Mouse (Mus musculus) right cerebral cortex, adult 18-20 months (tissue): ENCODE measurements at regions not wholly inside any gene's neighbourhood (a gene's known extent, or its start where the extent isn't known, plus 50 kb on each side); places are given as distances from the start of the nearest gene placed in this dataset.
"Not testable (repeated sequence)": the region's sequence is repeated elsewhere in the genome, so short reads cannot be mapped to it uniquely, and the experiment has no call there.

Experiments used
- DNase-seq: peaks from one replicate; pipeline ENCODE4 v3.0.0; 2022; ENCODE audit warnings: mixed read lengths

DNA sequence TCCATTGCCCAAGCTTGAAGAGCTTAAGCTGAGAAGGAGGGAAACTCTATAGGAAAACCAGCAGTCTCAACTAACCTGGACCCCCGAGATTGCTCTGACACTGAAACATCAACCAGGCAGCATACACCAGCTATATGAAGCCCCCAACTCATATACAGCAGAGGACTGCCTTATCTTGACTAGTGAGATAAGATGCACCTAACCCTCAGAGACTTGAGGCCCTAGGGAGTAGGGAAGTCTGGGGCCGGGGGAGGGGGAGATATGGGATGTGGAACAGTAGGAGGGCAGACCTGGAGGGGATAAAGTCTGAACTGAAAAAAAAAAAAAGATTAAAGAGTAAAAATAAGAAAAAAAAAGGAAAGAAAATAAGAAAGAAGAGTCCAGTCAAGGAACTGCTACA lies 540.5 kb upstream of the Pkdcc start:
- no peak for DNase-seq

DNA sequence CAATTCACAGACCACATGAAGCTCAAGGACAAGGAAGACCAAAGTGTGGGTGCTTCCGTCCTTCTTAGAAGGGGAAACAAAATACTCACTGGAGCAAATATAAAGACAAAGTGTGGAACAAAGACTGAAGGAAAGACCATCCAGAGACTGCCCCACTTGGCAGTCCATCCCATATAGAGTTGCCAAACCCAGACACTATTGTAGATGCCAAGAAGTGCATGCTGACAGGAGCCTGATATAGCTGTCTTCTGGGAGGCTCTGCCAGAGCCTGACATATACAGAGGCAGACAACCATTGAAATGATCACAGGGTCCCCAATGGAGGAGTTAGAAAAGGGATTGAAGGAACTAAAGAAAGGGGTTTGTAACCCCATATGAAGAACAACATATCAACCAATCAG lies 548.5 kb upstream of the Pkdcc start:
- DNase-seq = not testable (repeated sequence)

DNA sequence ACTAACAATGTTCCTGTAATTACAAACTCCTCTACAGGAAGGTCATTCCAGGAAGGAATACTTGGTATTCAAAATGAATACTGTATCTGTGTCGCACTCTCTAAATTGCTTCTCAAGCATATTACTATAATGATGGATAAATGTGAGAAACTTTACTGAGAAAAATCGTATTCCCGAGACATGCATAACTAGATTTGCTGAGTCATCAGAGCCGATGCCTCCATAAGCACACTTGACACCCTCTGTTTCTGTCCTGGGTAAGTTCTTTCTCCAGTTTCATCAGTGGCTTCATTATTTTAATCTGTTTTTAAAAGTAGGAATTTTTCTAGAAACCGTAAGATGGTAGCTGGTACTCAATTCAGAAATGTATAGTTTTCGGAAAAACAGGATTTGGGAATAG lies 550.7 kb upstream of the Pkdcc start:
- DNase-seq = no peak

DNA sequence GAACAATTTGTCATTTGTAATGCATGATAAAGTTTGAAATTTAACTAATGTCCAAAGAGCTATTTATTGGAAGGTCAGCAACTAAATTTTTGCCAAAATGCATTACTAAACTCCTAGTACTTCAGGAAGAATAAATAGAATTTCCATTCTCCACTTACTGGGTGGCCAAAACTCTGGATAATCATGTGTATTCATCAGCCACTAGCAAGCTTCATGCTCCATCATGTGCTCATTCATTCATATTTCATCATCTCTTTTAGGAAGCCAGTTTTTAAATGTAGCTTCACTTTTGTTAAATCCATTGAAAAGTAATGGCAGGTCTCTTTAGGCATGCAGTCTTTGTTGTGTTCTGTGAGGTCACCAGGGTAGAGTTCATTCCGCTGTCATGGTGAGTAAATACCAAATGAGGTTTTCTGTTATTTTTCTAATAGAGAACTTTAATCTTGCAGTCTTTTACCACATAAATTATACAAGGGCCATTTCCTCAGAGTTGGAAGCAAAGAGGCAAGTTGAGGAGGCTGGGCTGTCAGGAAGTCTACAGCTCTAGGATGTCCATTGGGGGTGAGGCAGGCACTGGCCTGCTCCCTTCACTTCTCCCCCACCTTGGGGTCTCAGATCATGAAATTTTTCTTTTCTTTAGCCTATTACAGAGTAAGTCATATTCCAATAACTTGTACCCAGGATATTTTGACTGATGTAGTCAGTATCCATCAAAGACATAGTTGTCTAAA lies 578.5 kb upstream of the Pkdcc start:
- DNase-seq = no peak

DNA sequence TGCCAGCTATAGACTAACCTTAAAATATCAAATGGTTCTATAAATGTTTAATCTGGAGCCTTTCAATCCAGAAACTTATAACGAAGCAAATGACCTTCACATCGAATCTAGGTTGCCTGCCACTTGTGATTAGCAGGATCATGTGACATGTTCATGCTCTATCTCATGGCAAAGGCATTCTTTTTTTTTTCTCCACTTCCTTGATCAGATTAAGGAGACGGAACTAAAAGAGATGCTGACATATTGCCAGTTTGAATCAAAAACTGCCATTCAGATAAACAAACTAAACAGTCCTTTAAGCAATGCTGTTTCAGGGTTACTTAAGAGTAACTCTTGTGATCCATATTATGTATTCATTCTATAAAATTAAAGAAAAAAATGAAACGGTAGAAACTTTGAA lies 579.2 kb upstream of the Pkdcc start:
- DNase-seq = no peak

DNA sequence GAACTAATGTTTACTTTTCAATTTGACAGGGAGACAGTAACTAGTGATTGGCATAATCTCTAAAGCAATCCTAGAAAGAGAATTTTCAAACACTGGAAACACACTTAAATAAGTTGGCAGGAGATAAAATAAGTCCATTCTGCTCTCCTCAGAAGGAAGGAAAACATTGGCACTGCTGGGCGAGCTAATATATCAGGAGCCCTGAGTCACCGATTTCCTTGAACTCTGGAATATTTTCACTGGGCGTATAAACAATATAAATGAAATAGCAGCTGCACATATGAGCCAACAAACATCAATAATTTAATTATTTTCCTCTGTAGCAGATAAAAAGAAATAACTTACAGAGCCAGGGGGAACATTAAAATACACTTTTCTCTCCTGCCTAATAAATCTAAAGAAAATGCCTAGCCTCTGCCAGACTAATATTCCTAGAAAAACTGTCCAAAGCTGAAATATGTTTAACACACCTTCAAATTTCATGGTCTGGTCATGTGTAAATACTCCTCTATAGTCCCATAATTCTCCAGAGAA lies 608.4 kb upstream of the Pkdcc start:
- no peak for DNase-seq

DNA sequence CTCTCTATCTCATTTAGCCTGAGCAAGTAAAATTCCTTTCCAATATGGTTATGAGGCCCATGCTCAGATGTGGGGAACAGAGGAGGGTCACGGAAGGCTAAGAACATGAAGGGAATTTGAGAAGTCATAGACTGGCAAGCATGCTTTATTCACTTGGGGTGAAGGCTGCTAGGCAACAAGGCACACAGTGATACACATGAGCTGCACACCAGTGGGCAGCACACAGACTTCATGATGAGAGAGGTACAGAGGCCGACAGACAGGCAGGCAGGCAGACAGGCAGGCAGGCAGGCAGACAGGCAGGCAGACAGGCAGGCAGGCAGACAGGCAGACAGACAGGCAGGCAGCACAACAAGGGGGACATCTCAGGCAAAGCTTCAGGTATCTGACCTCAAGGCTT lies 631.3 kb upstream of the Pkdcc start:
- DNase-seq = no peak

DNA sequence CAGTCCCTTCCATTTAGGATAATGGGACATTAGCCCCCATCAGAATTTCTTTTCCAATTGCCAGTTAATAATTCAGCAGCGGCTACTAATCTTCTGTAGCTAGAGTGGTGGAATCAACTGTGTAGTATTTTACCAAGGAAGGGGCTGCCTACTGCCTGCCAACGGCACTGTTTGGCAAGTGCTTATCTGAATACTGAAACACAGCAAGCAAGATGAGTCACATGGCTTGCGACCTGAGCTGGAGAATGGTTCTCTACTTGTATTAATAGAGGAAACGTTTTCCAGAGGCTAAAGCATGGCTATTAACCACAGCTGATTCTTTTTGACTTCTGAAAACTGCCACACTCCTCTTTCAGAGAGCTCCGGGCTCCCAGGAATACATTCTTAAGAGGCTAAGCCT lies 681.6 kb upstream of the Pkdcc start:
- no peak for DNase-seq

DNA sequence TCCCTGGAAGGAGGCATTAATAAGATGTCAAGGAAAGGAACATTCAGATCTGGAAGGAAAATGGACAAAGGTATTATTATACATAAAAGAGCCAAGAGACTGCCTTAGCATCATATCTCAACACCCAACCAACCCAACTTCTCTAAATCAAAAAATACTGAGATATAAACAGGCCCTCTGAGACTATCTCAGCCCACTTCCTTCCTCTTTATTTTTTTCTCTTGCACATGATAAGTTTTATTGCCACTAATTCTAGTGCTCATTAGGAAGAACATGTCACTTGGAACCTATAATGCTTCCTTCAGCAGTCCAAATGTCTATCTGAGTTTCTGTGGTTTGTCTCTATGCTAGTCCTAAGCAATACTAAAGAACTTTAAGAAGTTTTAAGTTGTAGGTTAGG lies 697.0 kb upstream of the Pkdcc start:
- DNase-seq = no peak

DNA sequence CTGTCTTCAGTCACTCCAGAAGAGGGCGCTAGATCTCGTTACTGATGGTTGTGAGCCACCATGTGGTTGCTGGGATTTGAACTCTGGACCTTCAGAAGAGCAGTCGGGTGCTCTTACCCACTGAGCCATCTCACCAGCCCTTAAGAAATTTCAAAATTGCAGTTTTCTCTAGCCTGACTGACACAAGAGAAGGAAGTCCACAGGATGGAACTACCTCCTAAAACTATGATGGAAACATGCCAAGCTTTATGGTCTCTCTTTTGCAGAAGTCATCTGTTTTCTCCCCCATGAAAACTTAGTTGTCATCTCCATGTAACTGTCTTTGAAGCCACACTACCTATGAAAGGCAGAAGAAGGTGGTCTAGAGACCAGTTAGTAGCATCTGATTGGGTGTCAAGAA lies 698.2 kb upstream of the Pkdcc start:
- DNase-seq = no peak

DNA sequence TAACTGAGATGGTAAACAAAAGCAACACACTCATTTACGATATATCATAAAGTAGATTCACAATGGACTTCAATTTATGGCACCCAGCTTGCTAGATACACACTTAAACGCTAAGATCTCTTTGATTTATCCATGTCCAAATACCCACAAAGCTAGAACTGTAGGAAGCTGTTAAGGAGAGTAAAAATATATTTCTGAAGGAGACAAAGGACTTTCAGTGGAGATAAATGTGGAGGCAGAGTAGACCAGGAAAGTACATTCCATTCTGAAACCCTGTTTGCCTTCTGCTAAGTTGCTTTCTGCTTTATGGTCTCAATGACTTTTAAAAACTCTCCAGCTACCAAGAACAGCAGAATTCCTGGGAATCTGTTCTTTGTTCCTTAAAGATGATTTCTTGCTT lies 701.3 kb upstream of the Pkdcc start:
- DNase-seq = no peak

DNA sequence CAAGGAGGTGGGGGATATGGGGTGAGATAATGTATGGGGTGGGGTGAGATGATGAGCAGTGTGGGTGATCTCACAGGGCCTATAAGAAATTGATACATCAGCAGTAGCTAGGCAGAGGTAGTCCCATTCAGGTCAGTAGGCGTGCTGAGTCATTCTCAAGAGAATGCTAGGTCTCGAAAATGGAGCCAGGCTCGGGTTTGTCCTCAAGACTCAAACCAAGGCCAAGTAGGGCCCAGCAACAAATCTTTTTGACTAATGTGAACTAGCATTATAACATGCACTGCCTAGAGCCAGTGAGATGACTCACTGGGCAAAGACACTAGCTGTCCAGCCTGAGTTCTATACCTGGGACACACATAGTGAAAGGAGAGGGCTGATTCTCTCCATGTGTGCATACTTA lies 710.8 kb upstream of the Pkdcc start:
- no peak for DNase-seq

DNA sequence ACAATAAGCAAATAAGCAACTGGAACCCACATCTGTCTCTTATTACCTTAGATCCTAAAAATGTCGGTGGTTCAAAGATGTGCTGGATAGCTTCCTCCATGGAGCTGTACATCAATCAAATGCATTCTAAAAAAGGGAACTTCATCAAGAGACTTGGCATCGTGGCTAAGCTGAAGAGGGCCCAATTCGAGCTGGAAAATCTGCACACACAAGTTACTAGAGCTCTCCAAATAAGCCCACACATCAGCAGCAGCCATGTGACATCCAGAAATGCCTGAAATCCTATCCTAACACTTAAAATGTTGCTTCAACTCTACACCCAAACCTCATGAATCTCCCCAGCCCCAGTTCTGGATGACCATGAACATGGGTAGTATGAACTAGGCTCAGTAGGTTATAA lies 729.5 kb upstream of the Pkdcc start:
- peak; percentile 28 for DNase-seq

DNA sequence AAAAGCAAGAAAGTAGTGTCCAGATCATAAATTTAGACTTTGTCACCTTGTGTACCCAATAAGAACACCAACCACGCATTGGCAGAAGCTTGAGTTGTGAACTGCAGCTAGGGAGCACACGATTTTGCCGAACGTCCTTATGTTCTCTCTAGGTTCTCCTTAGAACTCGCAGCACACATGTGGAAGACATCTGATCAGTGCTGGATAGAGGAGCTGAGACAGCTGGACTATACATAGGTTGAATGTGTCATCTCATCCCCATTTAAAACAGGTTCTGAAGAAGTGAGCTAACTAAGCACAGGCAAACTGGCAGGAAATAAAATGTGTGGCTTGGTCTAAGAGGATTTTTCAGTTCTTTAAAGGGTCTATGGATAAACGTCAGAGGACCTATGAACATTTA lies 730.5 kb upstream of the Pkdcc start:
- DNase-seq = peak; percentile 23

DNA sequence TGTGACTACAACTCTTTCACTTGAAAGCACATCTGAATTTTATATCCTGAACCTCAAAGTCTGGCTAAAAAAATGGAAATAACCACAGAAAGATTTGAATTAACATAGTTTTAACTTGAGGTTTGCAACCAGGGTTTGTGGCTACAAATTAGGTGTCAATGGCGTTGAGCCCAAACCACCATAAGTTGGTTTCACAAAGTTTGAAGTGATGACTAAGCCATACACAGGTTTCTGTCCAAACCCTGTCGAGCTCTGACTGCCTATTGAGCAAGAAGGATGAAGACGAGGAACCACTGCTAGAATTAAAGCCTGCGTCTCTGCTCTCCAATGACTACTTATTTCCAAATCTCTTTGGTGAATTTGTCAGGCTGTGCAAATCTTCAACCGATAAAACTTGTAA lies 719.8 kb upstream of the Slc8a1 start:
- DNase-seq = no peak

DNA sequence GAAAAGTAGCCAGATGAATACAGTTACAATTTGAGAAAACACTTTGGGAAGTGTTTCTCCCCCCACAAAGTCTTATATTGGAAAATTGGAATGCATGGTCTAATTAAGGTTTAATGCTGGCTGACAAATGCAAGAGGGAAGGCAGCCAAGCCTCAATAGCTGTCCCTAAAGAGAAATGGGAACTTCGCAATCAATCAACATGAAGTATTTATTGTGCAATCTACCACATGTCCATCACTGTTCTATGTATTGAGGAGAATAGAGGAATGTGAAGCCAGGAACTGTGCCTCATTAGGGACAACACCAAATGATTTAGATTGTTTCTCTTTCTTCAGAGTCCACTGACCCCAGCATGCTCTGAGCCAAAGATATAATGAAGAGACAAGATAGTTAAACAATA lies 715.7 kb upstream of the Slc8a1 start:
- no peak for DNase-seq

DNA sequence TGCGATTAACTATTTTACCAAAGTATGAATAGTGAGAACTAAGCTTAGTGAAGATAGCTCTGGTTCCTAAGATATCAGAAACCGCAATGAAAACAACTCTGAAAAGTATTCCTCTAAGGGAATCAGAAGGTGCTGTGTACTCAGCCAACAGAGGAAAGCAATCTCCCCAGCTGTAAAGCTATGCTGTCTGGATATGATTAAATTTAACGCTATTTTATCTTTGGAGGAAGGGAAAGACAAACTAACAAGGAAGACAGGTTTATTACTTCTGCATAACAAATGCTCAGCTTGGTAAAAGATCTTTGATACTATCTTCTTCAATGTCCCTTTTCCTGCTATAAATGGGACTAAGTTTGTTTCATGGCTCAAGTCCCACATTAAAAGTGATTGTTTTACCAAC lies 700.9 kb upstream of the Slc8a1 start:
- no peak for DNase-seq

DNA sequence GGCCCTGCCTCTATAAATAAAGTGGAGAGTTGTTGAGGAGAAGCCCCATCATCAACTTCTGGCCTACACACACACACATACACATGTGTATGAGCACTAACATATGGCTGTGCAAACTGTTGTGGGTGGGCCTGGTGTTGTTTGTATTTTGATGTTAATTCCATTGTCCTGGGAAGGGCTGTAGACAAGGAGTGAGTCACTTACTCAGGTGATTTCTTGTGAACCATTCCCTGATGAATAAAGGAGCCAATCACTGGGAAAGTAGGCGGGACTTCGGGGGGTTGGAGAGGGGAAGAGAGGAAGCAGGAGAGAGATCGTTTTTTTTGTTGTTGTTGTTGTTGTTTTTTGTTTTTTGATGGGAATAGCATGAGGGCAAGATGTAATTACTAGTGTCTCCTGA lies 699.0 kb upstream of the Slc8a1 start:
- DNase-seq = no peak

DNA sequence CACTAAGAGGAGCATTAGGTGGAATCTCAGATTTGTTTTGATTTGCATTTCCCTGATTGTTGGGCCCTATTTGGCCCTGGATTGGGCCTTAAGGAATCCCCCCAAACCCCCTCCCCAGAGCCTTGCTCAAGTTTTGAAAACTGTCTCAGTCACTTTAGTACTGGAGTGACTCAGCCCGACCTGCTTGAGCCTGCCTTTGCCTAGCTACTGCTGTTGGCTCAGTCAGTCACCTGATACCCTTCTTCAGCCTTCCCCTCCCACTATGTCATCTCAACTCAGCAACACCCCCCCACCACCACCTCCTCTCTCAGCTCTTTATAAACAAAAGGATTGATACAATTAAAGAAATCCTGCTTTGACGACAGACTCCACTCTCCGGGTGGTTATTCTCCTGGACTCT lies 694.5 kb upstream of the Slc8a1 start:
- DNase-seq = no peak

DNA sequence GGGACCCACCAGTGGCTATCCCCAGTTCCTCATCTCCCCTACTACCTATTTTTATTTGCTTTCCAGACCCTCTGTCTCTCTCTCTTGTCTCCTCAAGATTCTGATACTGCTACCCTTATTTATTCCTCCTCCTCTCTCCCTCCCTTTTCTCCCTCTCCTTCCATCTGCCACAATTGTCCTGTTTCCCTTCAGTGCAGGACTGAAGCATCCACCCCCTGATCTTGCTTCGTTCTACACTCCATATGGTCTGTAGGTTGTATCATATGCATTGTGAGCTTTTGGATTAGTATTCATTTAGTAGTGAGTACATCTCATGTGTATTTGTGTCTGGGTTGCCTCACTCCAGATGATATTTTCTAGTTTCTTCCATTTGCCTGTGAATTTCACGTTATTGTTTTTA lies 670.1 kb upstream of the Slc8a1 start:
- DNase-seq = peak; percentile 8

DNA sequence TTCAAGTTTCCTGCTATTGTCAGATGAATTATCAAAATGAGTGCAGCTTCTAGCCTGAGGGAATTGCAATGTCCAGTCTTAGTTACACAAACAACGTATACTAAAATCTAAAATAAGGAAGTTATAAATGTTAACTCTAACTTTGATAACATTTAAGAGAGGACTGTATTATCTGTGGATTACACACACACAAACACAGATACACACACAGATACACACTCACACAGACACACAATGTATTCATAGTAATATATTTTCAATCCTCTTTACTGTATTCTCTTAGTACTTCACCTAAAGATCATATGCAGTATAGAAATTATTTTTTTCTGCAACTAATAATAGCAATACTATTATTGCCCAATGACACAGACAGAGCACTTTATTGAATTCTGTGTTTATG lies 661.2 kb upstream of the Slc8a1 start:
- no peak for DNase-seq

DNA sequence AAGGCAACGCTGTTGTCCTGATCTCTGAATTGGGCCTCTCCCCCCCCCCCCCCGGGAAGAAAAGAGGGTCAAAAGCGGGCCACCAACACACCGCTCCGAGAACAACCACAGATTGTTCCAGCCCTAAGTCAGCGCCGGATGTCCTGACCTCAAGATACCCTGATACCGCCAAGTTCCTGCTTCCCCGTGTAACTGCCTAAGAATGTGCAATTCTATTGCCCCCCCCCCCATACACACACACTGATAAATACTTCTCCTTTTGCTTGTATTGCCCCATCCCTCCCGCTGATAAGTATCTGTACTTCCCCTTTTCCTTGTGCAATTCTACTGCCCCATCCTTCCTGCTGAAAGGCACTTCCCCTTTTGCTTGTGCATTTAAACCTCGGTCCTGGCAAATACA lies 641.2 kb upstream of the Slc8a1 start:
- not testable (repeated sequence) for DNase-seq

DNA sequence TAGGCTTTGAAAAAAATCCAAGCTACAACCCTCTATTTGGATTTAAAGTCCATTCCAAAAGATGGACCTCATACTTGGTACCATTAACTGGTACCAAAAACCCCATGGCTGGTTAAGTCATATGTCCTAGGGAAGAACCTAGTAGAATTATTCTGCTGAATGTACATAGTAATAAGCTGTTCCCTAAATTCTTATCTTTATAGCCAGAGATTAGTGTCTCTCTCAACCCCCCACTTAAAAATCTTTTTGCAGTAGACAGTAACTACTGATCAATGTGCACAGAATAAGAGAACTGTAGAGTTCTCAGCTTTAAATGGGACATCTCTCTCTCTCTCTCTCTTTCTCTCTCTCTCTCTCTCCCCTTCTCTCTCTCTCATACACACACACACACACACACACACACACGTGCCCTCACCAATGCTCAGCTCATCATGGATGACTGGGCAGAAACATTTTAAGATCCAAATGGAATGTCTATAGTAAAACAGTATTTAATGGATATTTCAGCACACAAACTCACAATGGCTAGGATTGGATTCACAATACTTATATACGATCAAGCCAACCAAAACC lies 640.2 kb upstream of the Slc8a1 start:
- DNase-seq = no peak

DNA sequence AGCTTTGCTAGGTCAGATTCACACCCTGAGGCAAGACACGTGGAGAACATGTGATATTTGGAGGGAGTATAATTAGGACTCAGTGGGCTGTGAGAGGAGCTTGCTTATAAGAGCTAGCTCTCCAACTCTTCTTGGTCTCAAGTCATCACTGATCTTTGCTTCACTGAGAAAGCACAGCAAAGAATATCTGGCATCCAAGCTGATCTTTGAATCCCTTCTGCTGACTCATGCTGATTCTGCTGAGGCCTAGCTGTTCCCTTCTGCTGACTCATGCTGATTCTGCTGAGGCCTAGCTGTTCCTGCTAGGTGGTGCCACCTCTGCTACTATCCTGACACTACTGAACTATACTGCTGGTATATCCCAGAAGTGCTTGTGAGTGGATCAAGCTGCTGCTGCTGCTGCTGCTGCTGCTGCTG lies 639.0 kb upstream of the Slc8a1 start:
- peak; percentile 2 for DNase-seq

DNA sequence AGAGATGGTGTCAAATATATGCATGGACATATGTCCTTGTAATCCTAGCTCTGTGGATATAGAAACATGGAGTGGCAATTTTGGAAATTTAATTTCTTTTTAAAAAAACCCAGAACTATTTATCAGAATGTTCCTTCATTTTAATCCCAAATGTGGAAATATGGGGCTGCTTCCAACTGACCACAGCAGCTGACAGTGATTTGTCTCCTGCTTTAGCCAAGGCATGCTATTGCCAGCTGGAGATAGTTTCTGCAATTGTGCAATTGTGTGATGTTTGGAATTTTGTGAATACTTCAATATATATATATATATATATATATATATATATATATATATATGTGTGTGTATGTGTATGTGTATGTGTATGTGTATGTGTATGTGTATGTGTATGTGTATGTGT lies 629.7 kb upstream of the Slc8a1 start:
- DNase-seq = no peak
